8 mouse cellular contexts compared by ENCODE assay signal in the genomic region with DNA sequence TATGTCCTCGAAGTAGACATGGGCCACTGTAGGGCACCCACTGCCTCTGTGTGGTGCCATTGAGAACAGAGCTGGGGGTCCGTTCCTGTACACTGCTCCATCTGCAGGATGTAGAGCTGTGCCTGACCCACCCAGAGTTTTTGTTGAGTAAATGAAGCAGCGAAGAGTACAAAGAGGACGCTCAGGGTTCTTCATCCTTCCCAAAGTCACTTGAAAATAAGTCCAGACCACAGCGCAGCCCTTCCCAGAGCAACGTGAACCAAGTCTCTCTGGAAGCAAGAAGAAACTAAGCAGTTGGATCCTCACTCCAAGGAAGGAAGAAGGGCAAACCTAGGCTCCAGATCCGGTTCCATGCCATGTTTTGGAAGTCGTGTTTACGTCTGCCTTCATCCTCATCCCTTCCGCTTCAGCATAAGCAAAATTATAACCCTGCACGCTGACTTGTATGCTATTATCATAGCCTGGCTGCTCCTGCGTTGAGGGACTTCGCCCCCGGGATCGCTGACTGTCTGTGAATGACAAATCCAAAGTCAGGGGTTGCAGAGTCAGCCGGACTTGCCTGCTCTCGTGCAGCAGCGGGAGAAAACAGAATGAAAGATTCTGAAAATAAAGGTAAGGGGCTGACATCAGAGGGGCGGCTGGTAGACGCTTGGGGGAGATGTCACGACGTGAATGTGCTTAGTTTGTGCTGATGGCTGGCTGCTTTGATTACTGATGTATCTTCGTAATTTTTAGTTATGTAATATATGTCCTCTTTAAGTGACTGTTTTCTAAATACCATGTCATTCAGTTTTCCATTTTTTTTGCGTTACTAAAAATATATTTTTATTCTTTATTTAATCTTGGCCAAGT. TPM values are rescaled to one million over a fixed set of nuclear protein-coding genes. Genes with fewer than 3 reads are reported as not detected.
DNase-seq lines count a peak whose midpoint lies in the region; ATAC-seq and TF ChIP-seq lines count a peak whose summit lies in the region.

No protein-coding gene starts in this region.

- 7% methylated on average over 24 of the region's 24 CpGs for WGBS in hindbrain, postnatal 0 days

- H3K9ac ChIP-seq in hindbrain, postnatal 0 days (replicated peaks; ENCODE audit: low read length), result peak overlapping the region; percentile 37; the same call in 1 of the 2 replicates

- peak overlapping the region; percentile 64 for H3K27ac ChIP-seq in hindbrain, postnatal 0 days

- peak overlapping the region; percentile 88 for H3K4me2 ChIP-seq in hindbrain, postnatal 0 days (ENCODE audit: low read depth, low read length)

- peak; percentile 88 for ATAC-seq in frontal cortex, adult (ENCODE audit: low TSS enrichment)
- ATAC-seq in hindbrain, postnatal 0 days, result peak; percentile 68

- TF ChIP-seq CTCF in hindbrain, postnatal 0 days (IDR thresholded peaks at IDR 0.05; ENCODE audit: low read depth), result peak; percentile 14; the same call in 1 of the 2 replicates

- no peaks in the 10 kb centered on the region for H3K36me3 ChIP-seq in hindbrain, postnatal 0 days (ENCODE audit: insufficient read depth, low read length)

- peak overlapping the region; percentile 54 for H3K4me3 ChIP-seq in hindbrain, postnatal 0 days (ENCODE audit: low read length)

- H3K27me3 ChIP-seq in hindbrain, postnatal 0 days (ENCODE audit: insufficient read depth, low read length), result no peaks in the 10 kb centered on the region

- no peaks in the 10 kb centered on the region for H3K9me3 ChIP-seq in hindbrain, postnatal 0 days (ENCODE audit: low read length)

- no peaks in the 10 kb centered on the region for H3K4me1 ChIP-seq in hindbrain, postnatal 0 days (ENCODE audit: insufficient read depth, low read length)

- peak; percentile 23 for DNase-seq in T-cell, adult 2 months (ENCODE audit: low spot score)
- peak; percentile 79 for DNase-seq in cerebellum, adult 9-11 months
- peak; percentile 82 for DNase-seq in hindbrain, postnatal 0 days (ENCODE audit: low spot score)
- DNase-seq in layer of hippocampus, postnatal 36 days, result peak; percentile 72 to 77
- peak; percentile 45 for DNase-seq in lung, postnatal 10 days
- DNase-seq in right cerebral cortex, postnatal 10 days (ENCODE audit: low spot score in 2 of 2), result peak; percentile 84 to 88
- DNase-seq in urinary bladder, postnatal 36 days (ENCODE audit: low spot score in 2 of 2), result no peak

RNA-seq across cellular contexts. Expression of a gene that starts 11.3 kb away (rescaled TPM):
- 205 and 216 TPM in 2 replicates for total RNA-seq in hindbrain, postnatal 0 days (2014; rRNA removed)
- polyA plus RNA-seq in hindbrain, postnatal 0 days (2015; fragmentation: Nextera tagmentation; extraction: Ambion mirVana), result 56.5 and 60.9 TPM in 2 replicates
- total RNA-seq in layer of hippocampus, postnatal 36 days (2021), result 100 to 1,000 TPM; 310 to 321 TPM

Comparison
In these comparisons a context has a peak if more than half of its experiments do, and no peak if none do; other contexts are left out.
1. DNase-seq: peak in T-cell, adult 2 months (single experiment), cerebellum, adult 9-11 months (single experiment), hindbrain, postnatal 0 days (single experiment), layer of hippocampus, postnatal 36 days (2 of 2), lung, postnatal 10 days (single experiment) and right cerebral cortex, postnatal 10 days (2 of 2); none in urinary bladder, postnatal 36 days (0 of 2).